Mouse (Mus musculus) heart, embryonic 11.5 days (tissue): ENCODE measurements around the gene Uck1. TPM values are rescaled to one million over a fixed set of nuclear protein-coding genes. Genes with fewer than 3 reads are reported as not detected.

Experiments used
- ATAC-seq: fragments of 200-750 bp; cut with Nextera tagmentation; replicated peaks from 2 replicates; pipeline ENCODE4 v1.8.0; 2017; ENCODE audit warnings: moderate library complexity; ENCODE audit not compliant: insufficient number of reproducible peaks, low FRiP score, low TSS enrichment
- H3K27ac ChIP-seq: fragments of 300-500 bp; sonication (generic); 2 replicates; pipeline ENCODE4 v1.5.1; 2014; ENCODE audit warnings: mild to moderate bottlenecking, low read depth, low read length
- H3K27me3 ChIP-seq: fragments of 300-500 bp; sonication (generic); 2 replicates; pipeline ENCODE4 v1.6.1; 2014; ENCODE audit warnings: mild to moderate bottlenecking, low read length, mixed read lengths; ENCODE audit not compliant: control insufficient read depth, insufficient read depth
- H3K36me3 ChIP-seq: fragments of 300-500 bp; sonication (generic); 2 replicates; pipeline ENCODE4 v1.6.1; 2014; ENCODE audit warnings: mild to moderate bottlenecking, low read length, moderate library complexity, mixed read lengths; ENCODE audit not compliant: control insufficient read depth, insufficient read depth
- H3K4me1 ChIP-seq: fragments of 300-500 bp; sonication (generic); 2 replicates; pipeline ENCODE4 v1.6.1; 2014; ENCODE audit warnings: low read length; ENCODE audit not compliant: control insufficient read depth, insufficient read depth
- H3K4me2 ChIP-seq: fragments of 300-500 bp; sonication (generic); 2 replicates; pipeline ENCODE4 v1.6.1; 2014; ENCODE audit warnings: mild to moderate bottlenecking, moderate library complexity
- H3K4me3 ChIP-seq: fragments of 300-500 bp; sonication (generic); 2 replicates; pipeline ENCODE4 v1.5.1; 2014; ENCODE audit warnings: low read depth, low read length
- H3K9ac ChIP-seq: fragments of 300-500 bp; sonication (generic); 2 replicates; pipeline ENCODE4 v1.6.1; 2014; ENCODE audit warnings: mild to moderate bottlenecking, low read depth, low read length, moderate library complexity
- H3K9me3 ChIP-seq: fragments of 300-500 bp; sonication (generic); replicated peaks from 2 replicates; pipeline ENCODE4 v1.6.1; 2016; ENCODE audit warnings: low read length; ENCODE audit not compliant: control insufficient read depth
- WGBS: fragments of 180-500 bp; shearing (Covaris S2); extraction: QIAGEN DNeasy Blood & Tissue Kit; methylation state at CpG from one replicate; pipeline ENCODE4 v1.1.7; 2014; ENCODE audit not compliant: insufficient replicate concordance; 5-methylcytosine and 5-hydroxymethylcytosine counted together
- polyA plus RNA-seq: library from polyadenylated mRNA; unstranded; fragments of >200 nt; fragmentation: Nextera tagmentation; extraction: Ambion mirVana; gene quantifications from 2 replicates; pipeline ENCODE4 v1.2.1, GENCODE M21; 2014

Gene Uck1
- polyA plus RNA-seq, 1 experiment from 2014 or later = 42.1 TPM

- Histone ChIP-seq H3K27ac (no peak overlapping the region), H3K27me3 (no peaks in the 10 kb centered on the region), H3K36me3 (peaks cover 74% of the 10 kb centered on the region), H3K9me3 (no peaks in the 10 kb centered on the region), H3K4me3 (no peak overlapping the region), H3K4me1 (no peaks in the 10 kb centered on the region), H3K9ac (no peak overlapping the region), H3K4me2 (no peak overlapping the region)
- ATAC-seq = no peak
- 85% methylated on average over 11 of the region's 11 CpGs for WGBS
These were observed 41.2 kb downstream of the Uck1 start for GRCm38 (mm10) chr2:32218541-32219334.

- Histone ChIP-seq H3K27me3 (no peaks in the 10 kb centered on the region), H3K9me3 (no peaks in the 10 kb centered on the region), H3K27ac (no peak overlapping the region), H3K4me3 (no peak overlapping the region), H3K4me1 (no peaks in the 10 kb centered on the region), H3K4me2 (no peak overlapping the region), H3K9ac (no peak overlapping the region), H3K36me3 (peaks cover 76% of the 10 kb centered on the region)
- ATAC-seq = no peak
- 92% methylated on average over 5 of the region's 5 CpGs for WGBS
These were observed 41.8 kb downstream of the Uck1 start for GRCm38 (mm10) chr2:32218113-32218512.

- H3K4me1 ChIP-seq = no peaks in the 10 kb centered on the region
- no peak overlapping the region for H3K27ac ChIP-seq
- H3K36me3 ChIP-seq = peaks cover 75% of the 10 kb centered on the region
- no peak overlapping the region for H3K4me3 ChIP-seq
- H3K9ac ChIP-seq = no peak overlapping the region
- no peaks in the 10 kb centered on the region for H3K9me3 ChIP-seq
- 91% methylated on average over 8 of the region's 8 CpGs for WGBS
- no peak overlapping the region for H3K4me2 ChIP-seq
- no peak for ATAC-seq
- H3K27me3 ChIP-seq = no peaks in the 10 kb centered on the region
These were observed 42.3 kb downstream of the Uck1 start for GRCm38 (mm10) chr2:32217656-32218055.

- H3K4me3 ChIP-seq = no peak overlapping the region
- H3K4me1 ChIP-seq = no peaks in the 10 kb centered on the region
- no peak overlapping the region for H3K4me2 ChIP-seq
- no peaks in the 10 kb centered on the region for H3K9me3 ChIP-seq
- no peak overlapping the region for H3K27ac ChIP-seq
- H3K27me3 ChIP-seq = no peaks in the 10 kb centered on the region
- ATAC-seq = no peak
- no peak overlapping the region for H3K9ac ChIP-seq
- peaks cover 76% of the 10 kb centered on the region for H3K36me3 ChIP-seq
- 90% methylated on average over 10 of the region's 10 CpGs for WGBS
These were observed 43.5 kb downstream of the Uck1 start for GRCm38 (mm10) chr2:32216506-32216905.

GRCm38 (mm10) chr2:32215576-32215975 lies 44.4 kb downstream of the Uck1 start:
- 92% methylated on average over 10 of the region's 10 CpGs for WGBS
- H3K9ac ChIP-seq = no peak overlapping the region
- H3K27ac ChIP-seq = no peak overlapping the region
- ATAC-seq = no peak
- no peak overlapping the region for H3K4me3 ChIP-seq
- peaks cover 73% of the 10 kb centered on the region for H3K36me3 ChIP-seq
- H3K27me3 ChIP-seq = no peaks in the 10 kb centered on the region
- H3K9me3 ChIP-seq = no peaks in the 10 kb centered on the region
- H3K4me1 ChIP-seq = no peaks in the 10 kb centered on the region
- no peak overlapping the region for H3K4me2 ChIP-seq

- H3K36me3 ChIP-seq = peaks cover 70% of the 10 kb centered on the region
- no peak overlapping the region for H3K9ac ChIP-seq
- no peaks in the 10 kb centered on the region for H3K9me3 ChIP-seq
- no peak overlapping the region for H3K27ac ChIP-seq
- 83% methylated on average over 10 of the region's 10 CpGs for WGBS
- no peaks in the 10 kb centered on the region for H3K4me1 ChIP-seq
- no peak overlapping the region for H3K4me2 ChIP-seq
- no peak for ATAC-seq
- H3K27me3 ChIP-seq = no peaks in the 10 kb centered on the region
- H3K4me3 ChIP-seq = no peak overlapping the region
These were observed 47.0 kb downstream of the Uck1 start for GRCm38 (mm10) chr2:32213000-32213399.

GRCm38 (mm10) chr2:32211689-32212088 lies 48.3 kb downstream of the Uck1 start:
- no peaks in the 10 kb centered on the region for H3K4me1 ChIP-seq
- H3K4me3 ChIP-seq = no peak overlapping the region
- 92% methylated on average over 8 of the region's 8 CpGs for WGBS
- no peaks in the 10 kb centered on the region for H3K27me3 ChIP-seq
- no peak overlapping the region for H3K9ac ChIP-seq
- H3K36me3 ChIP-seq = peaks cover 71% of the 10 kb centered on the region
- no peak for ATAC-seq
- H3K27ac ChIP-seq = no peak overlapping the region
- H3K4me2 ChIP-seq = no peak overlapping the region
- H3K9me3 ChIP-seq = no peaks in the 10 kb centered on the region

- Histone ChIP-seq H3K9me3 (no peaks in the 10 kb centered on the region), H3K27me3 (no peaks in the 10 kb centered on the region), H3K4me2 (no peak overlapping the region), H3K9ac (no peak overlapping the region), H3K4me3 (no peak overlapping the region), H3K36me3 (peaks cover 67% of the 10 kb centered on the region), H3K4me1 (no peaks in the 10 kb centered on the region), H3K27ac (no peak overlapping the region)
- ATAC-seq = no peak
- 83% methylated on average over 1 of the region's 1 CpGs for WGBS
These were observed 52.3 kb downstream of the Uck1 start for GRCm38 (mm10) chr2:32207682-32208081.
